Mouse (Mus musculus): ENCODE measurements around the gene Mov10l1. TPM values are rescaled to one million over a fixed set of nuclear protein-coding genes. Genes with fewer than 3 reads are reported as not detected.

Mov10l1 gene
- total RNA-seq, 2 experiments from 2014 or later: 89.7 to 92.7 TPM

Other genes starting within 250 kb of the Mov10l1 start
- 10 to 100 TPM; 30.1 to 35.3 TPM for gene Brd1, start 248.7 kb upstream of the Mov10l1 start, total RNA-seq (2021)
- gene Zbed4, start 231.2 kb upstream of the Mov10l1 start, total RNA-seq (2021): 1 to 10 TPM; 7.9 to 8.1 TPM
- 10 to 100 TPM in 1 of 2 experiments, 1 to 10 TPM in 1; 8.9 to 10.1 TPM for gene Alg12, start 163.6 kb upstream of the Mov10l1 start, total RNA-seq (2021)
- 10 to 100 TPM; 16.5 to 27.9 TPM for gene Creld2, start 163.3 kb upstream of the Mov10l1 start, total RNA-seq (2021)
- gene Pim3, start 120.7 kb upstream of the Mov10l1 start, total RNA-seq (2021): 100 to 1,000 TPM; 120 to 134 TPM
- not detected for gene Ttll8, start 28.5 kb upstream of the Mov10l1 start, total RNA-seq (2021)
- not detected for gene Mlc1, start 3.9 kb upstream of the Mov10l1 start, total RNA-seq (2021)
- 1 to 10 TPM; 1.3 to 1.7 TPM for gene Panx2, start 76.8 kb downstream of the Mov10l1 start, total RNA-seq (2021)
- 10 to 100 TPM; 45.6 to 50.5 TPM for gene Trabd, start 92.2 kb downstream of the Mov10l1 start, total RNA-seq (2021)
- gene Selenoo, start 106.2 kb downstream of the Mov10l1 start, total RNA-seq (2021): 10 to 100 TPM; 15.4 to 17.1 TPM
- gene Tubgcp6, start 140.2 kb downstream of the Mov10l1 start, total RNA-seq (2021): 1 to 10 TPM; 8.6 to 8.8 TPM
- 1 to 10 TPM; 7.1 to 7.4 TPM for gene Hdac10, start 145.8 kb downstream of the Mov10l1 start, total RNA-seq (2021)
- gene Mapk12, start 157.8 kb downstream of the Mov10l1 start, total RNA-seq (2021): 10 to 100 TPM; 21.5 to 23.7 TPM
- 1 to 10 TPM; 1.7 to 2.0 TPM for gene Mapk11, start 166.7 kb downstream of the Mov10l1 start, total RNA-seq (2021)
- 100 to 1,000 TPM in 1 of 2 experiments, 10 to 100 TPM in 1; 92.4 to 100 TPM for gene Plxnb2, start 197.9 kb downstream of the Mov10l1 start, total RNA-seq (2021)
- gene Dennd6b, start 213.6 kb downstream of the Mov10l1 start, total RNA-seq (2021): 10 to 100 TPM in 1 of 2 experiments, 1 to 10 TPM in 1; 8.9 to 10.5 TPM
- 10 to 100 TPM; 70.5 to 72.5 TPM for gene Ppp6r2, start 228.6 kb downstream of the Mov10l1 start, total RNA-seq (2021)

Measured in heart, postnatal 36 days (tissue).